Mouse (Mus musculus) cerebellum, adult 11-12 months (tissue): Measurements from ENCODE around the gene Slc25a26.
"Not testable (repeated sequence)": the region's sequence is repeated elsewhere in the genome, so short reads cannot be mapped to it uniquely, and the experiment has no call there.

Experiments used
- DNase-seq: peaks from one replicate; pipeline ENCODE4 v3.0.0; 2022

The Slc25a26 gene

DNA sequence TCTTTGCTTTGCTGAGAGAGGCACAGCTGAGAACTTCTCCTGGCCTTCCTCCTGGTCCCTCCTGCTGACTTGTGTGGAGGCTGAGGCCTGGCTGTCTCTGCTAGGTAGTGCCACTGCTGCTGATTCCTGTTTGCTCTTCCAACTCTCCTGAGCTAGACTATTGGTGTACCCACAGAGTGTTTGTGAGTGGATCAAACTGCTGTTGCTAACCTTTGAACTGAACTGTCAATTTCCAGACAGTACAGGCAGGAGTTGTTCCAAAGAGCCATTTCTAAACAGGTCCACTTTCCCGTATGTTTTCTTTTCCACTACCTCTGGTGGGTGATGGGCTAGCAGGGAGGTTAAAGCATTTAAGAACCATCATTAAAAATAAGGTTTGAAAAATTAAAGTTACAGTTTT lies 58.5 kb downstream of the Slc25a26 start:
- DNase-seq = not testable (repeated sequence)

- DNase-seq = no peak
Measured at GRCm38 (mm10) chr6:94560896-94561295, 60.8 kb downstream of the Slc25a26 start.

DNA sequence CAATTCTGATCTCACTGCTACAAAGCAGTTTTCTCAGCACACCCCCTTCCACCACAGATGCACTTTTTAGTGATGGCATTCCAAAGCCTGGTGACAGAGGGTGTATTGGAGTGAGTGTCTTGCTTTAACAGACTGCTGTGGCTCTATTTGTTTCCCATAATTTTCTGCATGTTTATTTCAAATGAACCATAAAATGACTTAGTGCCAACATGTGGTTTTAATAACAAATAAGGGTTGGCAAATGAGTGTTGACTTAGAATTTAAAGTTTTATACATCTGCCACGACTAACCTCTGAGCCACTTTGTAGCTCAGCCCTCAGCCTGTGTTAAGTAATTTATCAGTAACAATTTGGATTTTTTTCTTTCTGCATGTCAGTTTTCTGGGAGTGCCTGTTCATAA lies 61.2 kb downstream of the Slc25a26 start:
- DNase-seq = no peak

- DNase-seq = no peak
Measured at GRCm38 (mm10) chr6:94563203-94563940, 63.2 kb downstream of the Slc25a26 start.

GRCm38 (mm10) chr6:94565766-94566165 lies 65.6 kb downstream of the Slc25a26 start:
- DNase-seq = no peak

DNA sequence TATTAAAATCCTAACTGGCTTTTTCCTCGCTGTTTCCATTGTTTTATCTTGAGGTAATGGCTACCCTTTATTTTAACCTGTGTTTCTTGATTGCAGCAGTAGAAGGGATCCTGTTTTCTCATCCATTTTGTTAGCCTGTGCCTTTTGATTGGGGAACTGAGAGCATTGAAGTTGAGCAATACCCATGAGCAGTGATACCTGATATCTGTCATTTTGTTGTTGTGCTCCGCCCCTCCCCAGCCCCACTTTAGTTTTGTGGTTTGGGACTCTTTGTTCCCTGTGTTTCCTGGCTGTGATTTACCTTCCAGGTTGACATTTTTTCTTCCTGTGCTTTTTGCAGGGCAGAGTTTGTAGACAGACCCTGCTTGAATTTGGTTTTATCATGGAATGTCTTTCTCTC lies 67.9 kb downstream of the Slc25a26 start:
- no peak for DNase-seq

- DNase-seq = no peak
Measured at GRCm38 (mm10) chr6:94575526-94576166, 75.5 kb downstream of the Slc25a26 start.

GRCm38 (mm10) chr6:94577991-94578390 lies 77.9 kb downstream of the Slc25a26 start:
- DNase-seq = no peak

DNA sequence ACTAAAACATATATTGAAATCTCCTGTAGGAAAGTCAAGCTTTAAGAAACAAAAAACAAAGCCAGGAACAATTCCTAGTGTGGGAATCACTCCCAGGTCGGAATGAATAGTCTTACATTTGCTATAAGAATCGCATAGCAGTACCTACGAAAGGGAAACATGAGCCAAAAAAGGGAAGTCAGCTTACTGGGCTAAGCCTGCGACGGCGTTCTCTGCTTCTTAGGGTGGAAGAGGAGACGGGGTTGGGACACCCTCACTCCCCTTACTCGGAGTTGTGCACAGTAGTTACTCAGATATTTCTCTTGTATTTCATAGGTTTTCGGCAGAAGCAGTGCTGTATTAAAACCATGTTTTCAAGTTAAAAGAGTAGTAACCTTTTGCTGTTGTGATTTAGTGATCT lies 81.9 kb downstream of the Slc25a26 start:
- no peak for DNase-seq

DNA sequence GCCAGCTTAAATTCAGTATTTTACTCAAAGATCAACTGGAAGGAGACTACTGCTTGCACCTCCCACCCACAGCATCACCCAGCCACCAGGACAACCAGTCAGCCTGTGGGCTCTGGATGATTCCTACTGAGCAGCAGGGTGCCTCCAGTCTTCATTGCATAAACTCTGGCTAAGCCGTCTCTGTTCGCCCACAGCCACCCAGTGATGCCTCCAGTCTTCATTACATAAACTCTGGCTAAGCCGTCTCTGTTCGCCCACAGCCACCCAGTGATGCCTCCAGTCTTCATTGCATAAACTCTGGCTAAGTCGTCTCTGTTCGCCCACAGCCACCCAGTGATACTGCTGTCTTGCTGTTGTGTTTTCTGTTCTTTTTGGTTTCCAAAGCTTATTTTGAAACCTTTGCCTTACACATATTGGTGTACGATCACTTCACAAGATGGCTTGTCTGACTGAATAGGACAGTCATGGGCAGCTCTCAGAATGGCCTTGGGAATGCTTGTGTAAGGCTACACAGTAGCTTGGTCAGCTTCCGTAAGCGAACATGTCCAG lies 84.1 kb downstream of the Slc25a26 start:
- no peak for DNase-seq

DNA sequence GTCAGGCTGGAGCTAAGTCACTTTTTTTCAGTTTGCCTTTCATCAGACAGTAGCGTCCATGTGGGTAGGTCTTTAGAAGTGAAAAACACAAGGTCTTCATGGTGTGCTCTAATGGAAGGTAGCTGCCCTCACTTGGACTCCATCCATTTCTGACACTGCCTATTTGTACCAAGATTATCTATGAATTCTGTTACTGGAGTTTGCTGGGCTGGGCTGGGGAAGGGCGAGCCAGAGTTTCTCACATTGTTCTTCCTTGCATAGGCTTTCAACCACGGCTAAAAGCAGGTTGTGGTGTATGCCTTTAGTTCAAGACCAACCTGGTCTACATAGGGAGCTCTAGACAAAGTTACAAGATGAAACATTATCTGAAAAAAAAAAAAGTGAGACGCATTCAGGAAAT lies 84.8 kb downstream of the Slc25a26 start:
- no peak for DNase-seq

GRCm38 (mm10) chr6:94588365-94588764 lies 88.2 kb downstream of the Slc25a26 start:
- no peak for DNase-seq

DNA sequence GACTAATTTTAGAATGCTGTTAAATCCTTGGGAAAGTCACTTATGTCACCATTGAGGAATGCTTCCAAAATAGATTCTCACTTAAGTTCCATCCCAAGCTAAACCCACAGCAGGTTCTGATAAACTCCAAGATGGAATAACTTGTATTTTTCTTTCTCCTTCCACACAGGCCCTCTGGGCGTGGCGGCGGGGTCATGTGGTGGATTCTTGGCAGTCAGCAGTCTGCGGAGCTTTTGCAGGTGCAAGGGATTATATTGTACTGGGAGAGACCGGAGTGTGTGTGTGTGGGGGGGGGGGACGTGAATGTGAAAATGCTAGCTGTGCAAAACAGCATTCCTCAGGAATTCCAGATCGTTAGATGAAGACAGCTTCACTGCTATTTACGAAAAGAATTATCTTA lies 92.1 kb downstream of the Slc25a26 start:
- no peak for DNase-seq

- no peak for DNase-seq
Measured at GRCm38 (mm10) chr6:94592710-94593109, 92.6 kb downstream of the Slc25a26 start.

- DNase-seq = no peak
Measured at GRCm38 (mm10) chr6:94594096-94594665, 94.0 kb downstream of the Slc25a26 start.

DNA sequence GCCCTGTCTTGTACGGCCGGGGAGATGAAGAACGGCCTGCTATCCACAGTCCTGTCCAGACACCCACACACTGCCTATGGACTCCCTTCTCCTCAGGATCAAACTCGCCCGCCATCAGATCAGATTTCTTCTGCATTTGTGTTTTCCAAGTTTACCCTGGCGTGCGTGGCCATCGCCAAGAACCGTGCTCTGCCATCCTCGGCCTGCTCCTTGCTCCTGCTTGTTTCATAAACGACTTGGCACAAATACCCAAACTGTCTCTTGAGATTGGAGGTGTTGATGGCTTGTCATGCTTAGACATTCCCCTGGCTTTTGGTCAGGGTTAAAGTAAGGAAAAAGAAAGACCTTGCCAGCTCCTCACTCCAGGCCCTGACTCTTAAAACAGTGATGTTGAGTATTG lies 94.6 kb downstream of the Slc25a26 start:
- DNase-seq = no peak

GRCm38 (mm10) chr6:94595206-94595605 lies 95.1 kb downstream of the Slc25a26 start:
- DNase-seq = no peak

DNA sequence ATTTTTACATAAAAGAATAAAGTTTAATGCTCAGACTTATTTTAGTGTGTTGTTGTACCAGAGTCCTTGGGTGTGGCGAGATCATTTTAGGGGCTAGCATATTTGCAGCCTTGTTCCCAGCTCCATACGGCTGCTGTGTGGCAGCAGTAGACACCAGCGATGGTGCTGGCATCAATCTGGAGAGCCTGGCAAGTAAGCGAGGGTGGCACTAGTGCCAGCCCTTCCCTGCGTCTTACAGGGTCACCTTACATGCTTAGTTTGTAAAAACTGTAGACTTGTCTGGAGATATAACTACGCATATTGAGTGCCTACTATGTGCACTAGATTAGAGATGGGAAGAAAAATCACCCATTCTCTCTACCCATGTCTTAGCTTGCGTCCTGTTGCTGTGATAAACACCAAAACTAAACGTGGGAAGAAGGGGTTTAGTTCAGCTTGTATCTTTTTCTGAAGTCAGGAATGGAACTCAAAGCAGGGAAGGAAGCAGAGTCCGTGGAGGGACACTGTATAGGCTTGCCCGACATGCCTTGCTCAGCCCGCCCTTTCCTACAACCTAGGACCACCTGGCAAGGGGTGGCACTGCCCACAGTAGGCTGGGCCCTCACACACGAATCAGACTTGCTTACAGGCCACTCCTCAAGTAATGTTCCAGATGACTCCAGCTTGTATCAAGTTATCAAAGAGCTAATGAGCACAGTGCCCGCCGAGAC lies 96.1 kb downstream of the Slc25a26 start:
- DNase-seq = no peak

DNA sequence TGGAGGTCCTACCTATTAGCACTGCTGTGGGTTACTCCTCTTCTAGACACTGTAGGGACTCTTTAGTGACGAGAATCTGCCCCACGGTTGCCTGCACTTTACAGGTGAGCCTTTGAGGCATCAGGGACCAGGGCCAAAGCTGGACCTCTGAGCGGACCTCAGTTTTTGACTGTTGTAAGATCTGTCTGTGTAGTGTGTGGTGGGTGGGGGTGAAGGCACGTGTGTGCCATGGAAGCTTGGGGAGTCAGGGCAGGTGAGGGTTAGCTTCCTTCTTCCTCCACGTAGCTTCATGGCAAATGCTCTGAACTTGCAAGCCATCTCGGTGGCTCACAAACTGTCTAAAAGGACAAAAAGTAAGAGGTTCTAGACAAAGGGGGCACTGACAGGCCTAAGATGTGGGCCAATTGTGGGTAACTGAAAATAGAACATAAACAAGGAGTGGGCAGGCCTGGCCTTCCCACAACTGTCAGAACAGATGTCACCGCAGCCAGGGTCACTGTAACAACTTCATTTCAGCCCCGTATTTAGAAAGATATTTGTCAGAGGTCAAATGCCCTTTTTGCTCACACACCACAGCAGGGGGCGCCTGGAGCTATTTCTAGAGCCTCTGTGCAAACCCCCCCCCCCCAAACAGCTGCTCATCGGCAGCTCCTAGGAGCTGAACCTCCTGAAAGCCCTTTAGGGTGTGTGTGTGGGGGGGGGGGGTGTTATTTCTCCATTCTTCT lies 96.8 kb downstream of the Slc25a26 start:
- DNase-seq = no peak

GRCm38 (mm10) chr6:94598421-94598820 lies 98.3 kb downstream of the Slc25a26 start:
- DNase-seq = no peak

GRCm38 (mm10) chr6:94599016-94599415 lies 98.9 kb downstream of the Slc25a26 start:
- no peak for DNase-seq

- DNase-seq = no peak
Measured at GRCm38 (mm10) chr6:94601101-94601500, 101.0 kb downstream of the Slc25a26 start.

GRCm38 (mm10) chr6:94601811-94602210 lies 101.7 kb downstream of the Slc25a26 start:
- no peak for DNase-seq
